Mouse (Mus musculus) cortical plate, adult 2 months (tissue): ENCODE measurements at regions not wholly inside any gene's neighbourhood (a gene's known extent, or its start where the extent isn't known, plus 50 kb on each side); places are given as distances from the start of the nearest gene placed in this dataset.

ENCODE experiments used
- CTCF ChIP-seq: fragments of 200-500 bp; IDR thresholded peaks from 2 replicates; pipeline ENCODE4 v1.5.1; 2011; ENCODE audit warnings: mild to moderate bottlenecking, control low read depth, low read length; ENCODE audit not compliant: insufficient read depth; ENCODE audit errors: extremely low read depth
- POLR2A ChIP-seq: fragments of 200-500 bp; IDR thresholded peaks from 2 replicates; pipeline ENCODE4 v1.6.1; 2011; ENCODE audit warnings: mild to moderate bottlenecking, low read length, control low read depth; ENCODE audit not compliant: insufficient read depth; ENCODE audit errors: extremely low read depth

- TF ChIP-seq CTCF (no peak), POLR2A (no peak)
These were observed 64.6 kb downstream of the Hes1 start for GRCm38 (mm10) chr16:30128787-30129186.
